Mouse (Mus musculus) hematopoietic stem cell, adult 5-6 weeks (primary cell): ENCODE measurements at regions not wholly inside any gene's neighbourhood (a gene's known extent, or its start where the extent isn't known, plus 50 kb on each side); places are given as distances from the start of the nearest gene placed in this dataset.

Source experiments
- ATAC-seq, 2 experiments: fragments of 125-278 bp in 1 of 2; replicated peaks in 1 of 2; 2 replicates each; pipeline ENCODE4 v1.8.0; 2016 to 2017; ENCODE audit warnings: inconsistent platforms in 2 of 2, mild to moderate bottlenecking in 2 of 2, moderate number of reproducible peaks in 2 of 2, low read depth in 1 of 2, moderate TSS enrichment in 1 of 2; ENCODE audit not compliant: low FRiP score in 2 of 2, poor library complexity in 2 of 2, severe bottlenecking in 2 of 2, insufficient read depth in 1 of 2, low TSS enrichment in 1 of 2

GRCm38 (mm10) chr7:40680993-40681392 lies 217.1 kb upstream of the Vstm2b start:
- ATAC-seq, result no peak

GRCm38 (mm10) chr7:40683176-40683575 lies 215.0 kb upstream of the Vstm2b start:
- ATAC-seq, result no peak

- ATAC-seq, result no peak
Observed at GRCm38 (mm10) chr7:40683641-40684040, 214.5 kb upstream of the Vstm2b start.

GRCm38 (mm10) chr7:40687005-40687404 lies 211.1 kb upstream of the Vstm2b start:
- no peak for ATAC-seq

GRCm38 (mm10) chr7:40688546-40688945 lies 209.6 kb upstream of the Vstm2b start:
- no peak for ATAC-seq

GRCm38 (mm10) chr7:40693755-40694154 lies 204.4 kb upstream of the Vstm2b start:
- ATAC-seq, result no peak

- no peak for ATAC-seq
Observed at GRCm38 (mm10) chr7:40697551-40697950, 200.6 kb upstream of the Vstm2b start.

- no peak for ATAC-seq
Observed at GRCm38 (mm10) chr7:40698309-40698708, 199.8 kb upstream of the Vstm2b start.

- no peak for ATAC-seq
Observed at GRCm38 (mm10) chr7:40699633-40700032, 198.5 kb upstream of the Vstm2b start.

GRCm38 (mm10) chr7:40700656-40701055 lies 197.5 kb upstream of the Vstm2b start:
- ATAC-seq, result no peak

- no peak for ATAC-seq
Observed at GRCm38 (mm10) chr7:40702191-40703045, 195.7 kb upstream of the Vstm2b start.

GRCm38 (mm10) chr7:40708231-40708630 lies 189.9 kb upstream of the Vstm2b start:
- ATAC-seq, result no peak

- no peak for ATAC-seq
Observed at GRCm38 (mm10) chr7:40717991-40718390, 180.1 kb upstream of the Vstm2b start.

GRCm38 (mm10) chr7:40736971-40737468 lies 161.1 kb upstream of the Vstm2b start:
- no peak for ATAC-seq

- ATAC-seq, result no peak
Observed at GRCm38 (mm10) chr7:40737496-40737895, 160.6 kb upstream of the Vstm2b start.

- ATAC-seq, result no peak
Observed at GRCm38 (mm10) chr7:40738174-40738573, 160.0 kb upstream of the Vstm2b start.

GRCm38 (mm10) chr7:40742553-40743151 lies 155.5 kb upstream of the Vstm2b start:
- ATAC-seq, result no peak

- no peak for ATAC-seq
Observed at GRCm38 (mm10) chr7:40751779-40752178, 146.3 kb upstream of the Vstm2b start.

- ATAC-seq, result no peak
Observed at GRCm38 (mm10) chr7:40752195-40752594, 145.9 kb upstream of the Vstm2b start.
